Mouse (Mus musculus) forebrain, postnatal 0 days (tissue): ENCODE results near the gene Prrx2. TPM values are rescaled to one million over a fixed set of nuclear protein-coding genes. Genes with fewer than 3 reads are reported as not detected.

ENCODE experiments used
- ATAC-seq: fragments of 200-750 bp; cut with Nextera tagmentation; 2 replicates; pipeline ENCODE4 v1.8.0; 2017; ENCODE audit warnings: mild to moderate bottlenecking, moderate library complexity
- DNase-seq: peaks from one replicate; pipeline ENCODE4 v3.0.0-alpha.2; 2015
- H3K27ac ChIP-seq: fragments of 300-500 bp; sonication (generic); 2 replicates; pipeline ENCODE4 v1.5.1; 2014; ENCODE audit warnings: low read depth, mild to moderate bottlenecking, antibody characterized with exemption, low read length, moderate library complexity, mixed read lengths
- H3K27me3 ChIP-seq: fragments of 300-500 bp; sonication (generic); 2 replicates; pipeline ENCODE4 v1.6.1; 2014; ENCODE audit warnings: mild to moderate bottlenecking, low read length, mixed read lengths; ENCODE audit not compliant: insufficient read depth
- H3K36me3 ChIP-seq: fragments of 300-500 bp; sonication (generic); 2 replicates; pipeline ENCODE4 v1.6.1; 2014; ENCODE audit warnings: mild to moderate bottlenecking, moderate library complexity; ENCODE audit not compliant: insufficient read depth
- H3K4me1 ChIP-seq: fragments of 300-500 bp; sonication (generic); 2 replicates; pipeline ENCODE4 v1.6.1; 2014; ENCODE audit warnings: antibody characterized with exemption; ENCODE audit not compliant: insufficient read depth
- H3K4me2 ChIP-seq: fragments of 300-500 bp; sonication (generic); 2 replicates; pipeline ENCODE4 v1.6.1; 2014; ENCODE audit warnings: low read depth, mild to moderate bottlenecking, moderate library complexity
- H3K4me3 ChIP-seq: fragments of 300-500 bp; sonication (generic); 2 replicates; pipeline ENCODE4 v1.5.1; 2014; ENCODE audit warnings: low read depth, low read length, mixed read lengths
- H3K9ac ChIP-seq: fragments of 300-500 bp; sonication (generic); 2 replicates; pipeline ENCODE4 v1.6.1; 2014; ENCODE audit warnings: mild to moderate bottlenecking
- H3K9me3 ChIP-seq: fragments of 300-500 bp; sonication (generic); 2 replicates; pipeline ENCODE4 v1.6.1; 2016; ENCODE audit warnings: low read length
- CTCF ChIP-seq: sonication (generic); IDR thresholded peaks from 2 replicates; pipeline ENCODE4 v1.5.1; 2016; ENCODE audit warnings: antibody characterized with exemption, control low read depth, low read depth
- WGBS: fragments of 180-500 bp; shearing (Covaris S2); extraction: QIAGEN DNeasy Blood & Tissue Kit; methylation state at CpG from one replicate; pipeline ENCODE4 v1.1.7; 2014; 5-methylcytosine and 5-hydroxymethylcytosine counted together
- polyA plus RNA-seq: library from polyadenylated mRNA; unstranded; fragments of >200 nt; fragmentation: Nextera tagmentation; extraction: Ambion mirVana; gene quantifications from 2 replicates; pipeline ENCODE4 v1.2.1, GENCODE M21; 2015
- total RNA-seq: library from RNA; depleted of rRNA; stranded (reverse); fragments of >200 nt; gene quantifications from 2 replicates; pipeline ENCODE4 v1.2.3, GENCODE M21; 2014; rRNA removed

Prrx2 gene
- 2.5 and 4.1 TPM in 2 replicates for total RNA-seq
- polyA plus RNA-seq: 3.6 and 3.7 TPM in 2 replicates

DNA sequence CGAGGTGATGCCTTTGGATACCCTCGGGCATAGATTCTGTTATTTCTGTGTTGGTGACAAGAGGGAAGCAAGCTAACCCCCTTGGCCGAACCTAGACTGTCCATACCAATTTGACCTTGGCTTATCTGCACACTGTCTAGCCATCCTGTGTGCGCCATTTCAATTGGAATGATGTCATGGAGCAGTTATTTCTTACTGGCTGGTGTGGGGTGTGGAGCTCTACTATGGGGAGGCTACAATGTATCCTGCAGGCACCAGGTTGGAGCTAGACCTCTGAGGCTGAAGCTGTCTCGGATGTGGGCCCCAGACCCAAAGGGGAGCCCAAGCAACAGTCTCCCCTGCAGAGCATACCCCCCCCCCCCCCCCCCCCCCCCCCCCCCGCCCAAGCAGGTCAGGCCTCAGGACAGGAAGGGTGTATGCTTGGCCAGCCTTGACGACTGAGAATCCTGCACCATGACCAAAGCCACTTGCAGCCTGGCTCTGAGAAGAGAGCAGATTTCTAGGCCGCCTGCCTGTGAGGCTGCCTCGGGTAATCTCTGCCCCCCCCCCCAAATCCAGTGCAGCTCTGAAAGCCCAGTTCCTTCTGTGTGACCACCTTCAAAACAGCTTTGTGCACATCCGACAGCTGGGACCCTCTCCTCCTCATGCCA is at the start of gene Prrx2:
Gene Prrx2, plus strand, starts transcription at position 600 of the 650 bp plus-strand sequence.
- Histone ChIP-seq H3K27me3 (no peaks in the 10 kb centered on the region), H3K27ac (no peak within 1 kb of the TSS), H3K4me1 (no peaks in the 10 kb centered on the region), H3K4me3 (no peak within 1 kb of the TSS), H3K36me3 (no peaks in the 10 kb centered on the region), H3K9ac (no peak within 1 kb of the TSS), H3K4me2 (no peak within 1 kb of the TSS), H3K9me3 (no peaks in the 10 kb centered on the region)
- 74% methylated on average over 8 of the region's 10 CpGs for WGBS
- no peak for TF ChIP-seq CTCF
- ATAC-seq: no peak
- DNase-seq: no peak

DNA sequence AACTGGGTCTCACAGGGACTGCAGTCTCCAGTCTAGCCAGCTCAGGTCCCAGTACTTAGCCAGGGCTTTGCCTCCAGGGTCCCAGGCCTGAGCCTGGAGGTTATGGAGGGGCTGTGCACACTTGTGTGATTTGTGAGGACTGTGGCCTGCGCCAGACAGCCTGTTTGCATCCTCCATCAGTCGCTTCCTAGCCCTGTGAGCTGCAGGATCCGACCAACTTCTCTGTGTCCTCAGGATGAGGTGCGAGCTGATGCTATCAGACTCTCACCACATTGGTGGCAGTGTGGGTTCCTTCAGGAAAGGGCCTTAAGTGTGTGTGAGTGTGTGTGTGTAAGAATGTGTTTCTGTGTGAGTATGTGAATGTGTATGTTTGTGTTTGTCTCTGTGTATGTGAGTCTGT is 47.3 kb upstream of the Prrx2 start:
- Histone ChIP-seq H3K36me3 (no peaks in the 10 kb centered on the region), H3K9me3 (no peaks in the 10 kb centered on the region), H3K27ac (no peak overlapping the region), H3K9ac (no peak overlapping the region), H3K4me1 (0 out of 2 replicates have a peak, but pooled peaks cover 4% of the 10 kb centered on the region), H3K4me3 (no peak overlapping the region), H3K27me3 (no peaks in the 10 kb centered on the region), H3K4me2 (no peak overlapping the region)
- no peak for TF ChIP-seq CTCF
- no peak for ATAC-seq
- 67% methylated on average over 4 of the region's 4 CpGs for WGBS
- DNase-seq: no peak

DNA sequence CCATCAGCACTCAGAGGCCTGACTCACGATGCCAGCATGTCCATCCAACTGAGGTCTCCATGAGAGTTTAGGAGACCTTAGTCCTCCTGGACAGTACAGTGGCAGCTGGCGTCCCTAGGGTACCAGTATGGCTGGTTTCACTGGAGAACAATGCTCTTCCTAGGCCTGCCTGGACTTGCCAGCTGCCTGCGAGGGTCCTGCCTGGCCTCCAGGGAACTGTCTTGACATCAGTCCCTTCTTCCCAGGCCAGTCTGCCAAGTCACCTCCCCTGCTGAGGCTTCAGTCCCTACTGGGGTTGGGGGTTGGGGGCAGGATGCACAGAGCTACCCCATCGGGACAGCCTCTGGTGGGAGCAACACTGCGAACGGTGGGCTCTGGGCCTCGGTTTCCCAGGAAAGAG is 42.7 kb upstream of the Prrx2 start:
- Histone ChIP-seq H3K4me3 (no peak overlapping the region), H3K27me3 (no peaks in the 10 kb centered on the region), H3K4me2 (no peak overlapping the region), H3K9ac (no peak overlapping the region), H3K27ac (no peak overlapping the region), H3K36me3 (no peaks in the 10 kb centered on the region), H3K9me3 (no peaks in the 10 kb centered on the region), H3K4me1 (peaks cover 13% of the 10 kb centered on the region)
- ATAC-seq: no peak
- DNase-seq: no peak
- WGBS: 86% methylated on average over 7 of the region's 7 CpGs
- no peak for TF ChIP-seq CTCF

DNA sequence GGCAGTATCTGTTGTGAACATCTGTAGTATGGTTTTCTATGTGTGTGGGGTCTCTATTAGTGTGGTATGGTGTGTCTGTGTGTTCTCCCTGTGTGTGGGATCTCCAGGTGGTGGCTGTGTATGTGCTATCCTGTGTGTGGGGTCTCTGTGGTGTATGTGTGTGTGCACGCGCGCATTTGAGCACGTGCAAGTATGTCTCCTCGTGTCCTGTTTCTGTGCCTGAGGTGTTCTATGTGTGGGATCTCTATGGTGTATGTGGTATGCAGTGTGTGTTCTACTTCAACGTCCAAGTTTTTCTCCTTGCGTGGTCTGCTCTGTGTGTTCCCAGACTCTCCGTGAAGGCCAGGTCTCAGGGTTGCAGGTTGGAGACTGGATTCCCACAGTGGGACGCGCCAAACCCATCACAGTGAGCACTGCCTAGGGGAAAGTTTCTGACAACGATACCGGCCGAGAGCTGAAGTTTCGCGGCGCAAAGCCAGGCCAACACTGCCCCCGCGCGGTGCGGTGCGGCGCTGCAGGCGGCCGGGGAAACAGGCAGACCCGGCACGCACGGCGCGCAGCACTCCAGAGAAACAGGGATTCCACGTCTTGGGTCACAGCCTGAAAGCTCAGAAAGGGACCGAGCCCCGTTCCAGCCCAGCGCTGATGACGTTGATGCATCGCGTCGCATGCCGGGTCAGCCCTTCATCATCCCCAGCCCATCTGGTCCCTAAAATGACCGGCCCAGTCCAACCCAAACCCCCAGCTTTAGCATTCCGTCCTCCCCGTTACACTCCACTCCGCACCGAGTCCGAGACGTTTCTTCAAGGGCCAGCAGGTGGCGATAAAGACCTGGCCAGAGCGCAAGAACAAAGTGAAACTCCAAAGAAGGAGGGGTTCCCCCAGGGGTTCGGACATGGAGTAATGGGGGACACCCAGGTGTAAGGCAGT is 40.3 kb upstream of the Prrx2 start:
- Histone ChIP-seq H3K27me3 (no peaks in the 10 kb centered on the region), H3K9me3 (no peaks in the 10 kb centered on the region), H3K36me3 (no peaks in the 10 kb centered on the region), H3K9ac (peak overlapping the region; percentile 49), H3K27ac (peak overlapping the region; percentile 73), H3K4me1 (peaks cover 17% of the 10 kb centered on the region), H3K4me2 (peak overlapping the region; percentile 54), H3K4me3 (peak overlapping the region; percentile 34)
- peak; percentile 83 for ATAC-seq
- 6% methylated on average over 48 of the region's 48 CpGs for WGBS
- peak; percentile 92 for TF ChIP-seq CTCF
- DNase-seq: peak; percentile 96

DNA sequence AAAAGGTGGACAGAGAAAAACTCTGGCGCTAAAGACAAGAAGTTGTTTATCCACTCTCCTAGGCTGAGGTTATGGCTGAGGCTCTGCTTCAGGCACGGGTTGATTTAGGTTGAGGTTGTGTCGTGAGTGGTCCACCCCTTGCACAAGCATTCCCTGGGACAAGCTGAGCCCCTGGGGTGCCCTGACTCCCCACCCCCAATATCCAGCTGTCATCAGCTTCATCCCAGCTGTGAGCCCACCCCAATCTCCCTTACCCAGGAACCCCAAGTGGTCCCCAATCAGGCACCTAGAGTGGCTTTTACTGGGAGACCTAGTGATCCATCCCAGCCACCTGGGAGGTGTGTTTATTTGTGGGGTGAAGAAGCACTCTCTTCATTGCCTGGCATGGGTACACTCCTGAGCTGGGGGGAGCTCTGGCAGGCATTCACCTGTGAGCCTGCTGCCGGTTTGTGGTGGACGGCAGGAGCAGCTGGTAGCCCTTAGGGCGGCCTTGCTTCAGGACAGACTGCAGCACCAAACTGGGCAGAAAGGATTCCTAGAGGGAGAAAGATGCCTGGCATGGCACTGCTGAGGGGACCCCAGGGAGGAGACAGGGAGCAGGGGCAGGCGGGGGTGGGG is 39.4 kb upstream of the Prrx2 start:
- no peak for DNase-seq
- Histone ChIP-seq H3K4me1 (peaks cover 17% of the 10 kb centered on the region), H3K9me3 (no peaks in the 10 kb centered on the region), H3K9ac (no peak overlapping the region), H3K4me2 (no peak overlapping the region), H3K36me3 (no peaks in the 10 kb centered on the region), H3K27me3 (no peaks in the 10 kb centered on the region), H3K27ac (no peak overlapping the region), H3K4me3 (no peak overlapping the region)
- TF ChIP-seq CTCF: no peak
- ATAC-seq: no peak
- 66% methylated on average over 7 of the region's 7 CpGs for WGBS

DNA sequence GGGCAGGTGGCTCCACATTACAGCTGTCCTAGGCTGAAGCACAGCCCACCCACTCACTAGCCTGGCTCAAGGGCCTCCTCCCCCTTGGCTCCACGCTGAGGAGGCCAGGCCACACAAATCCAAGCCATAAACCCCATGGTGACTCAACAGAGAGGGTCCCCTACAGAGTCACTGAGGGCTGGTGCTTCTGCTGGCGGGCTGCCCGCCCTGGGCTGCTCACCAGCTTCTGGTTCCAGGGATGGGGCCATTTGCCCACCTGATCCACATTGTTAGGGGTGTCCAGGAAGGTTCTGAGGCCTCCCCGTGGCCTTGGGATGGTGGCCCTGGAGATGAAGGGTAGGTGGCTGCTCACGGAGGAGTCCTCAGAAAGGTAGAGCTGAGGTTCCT is 38.9 kb upstream of the Prrx2 start:
- no peak for DNase-seq
- H3K9ac ChIP-seq: peak overlapping the region; percentile 34; the same call in 1 of the 2 replicates

More for the DNA sequence above, 38.9 kb upstream of the Prrx2 start:
- H3K36me3 ChIP-seq: no peaks in the 10 kb centered on the region
- TF ChIP-seq CTCF: no peak
- WGBS: 59% methylated on average over 5 of the region's 5 CpGs
- H3K27ac ChIP-seq: peak overlapping the region; percentile 64
- H3K27me3 ChIP-seq: no peaks in the 10 kb centered on the region
- no peak for ATAC-seq
- H3K4me1 ChIP-seq: peaks cover 20% of the 10 kb centered on the region
- H3K4me2 ChIP-seq: peak overlapping the region; percentile 41
- H3K9me3 ChIP-seq: no peaks in the 10 kb centered on the region
- H3K4me3 ChIP-seq: no peak overlapping the region
